In genomic region chr11:4768399-4768798, GRCm38 (mm10) we compare ENCODE assay signal across 23 mouse cellular contexts. TPM values are rescaled to one million over a fixed set of nuclear protein-coding genes. Genes with fewer than 3 reads are reported as not detected.
"Had no signal": no experiment of that assay in that cellular context is flagged by ENCODE, and none has a peak within 500 bp of the region (broad histone marks: within the 10 kb centered on the region; RNA-seq: fewer than 3 reads in every experiment).

No protein-coding gene starts in this region.

- H3K4me2 ChIP-seq: kidney, embryonic 15.5 days; limb, embryonic 12.5 days; limb, embryonic 15.5 days; liver, embryonic 11.5 days; lung, embryonic 14.5 days; midbrain, embryonic 13.5 days had no signal

- H3K4me3 ChIP-seq: kidney, embryonic 15.5 days; limb, embryonic 12.5 days; limb, embryonic 15.5 days; megakaryocyte, embryonic 14.5 days; midbrain, embryonic 10.5 days; midbrain, embryonic 13.5 days had no signal

- H3K27ac ChIP-seq: kidney, embryonic 15.5 days; limb, embryonic 12.5 days; limb, embryonic 15.5 days; liver, embryonic 14.5 days; midbrain, embryonic 10.5 days; midbrain, embryonic 13.5 days had no signal

- DNase-seq: kidney, adult 8-10 months; kidney, postnatal 10 days; kidney, postnatal 36 days; layer of hippocampus, adult 9-11 months; left cerebral cortex, postnatal 4 days; liver, postnatal 0 days; lung, embryonic 14.5 days; lung, postnatal 36 days; thymus, adult 18-20 months; thymus, postnatal 36 days had no signal

- ATAC-seq: liver, postnatal 0 days; lung, postnatal 0 days; midbrain, embryonic 13.5 days; midbrain, embryonic 16.5 days had no signal

- H3K9me3 ChIP-seq: kidney, embryonic 15.5 days; limb, embryonic 12.5 days; limb, embryonic 15.5 days; megakaryocyte, embryonic 14.5 days; midbrain, embryonic 10.5 days; midbrain, embryonic 13.5 days had no signal

- H3K27me3 ChIP-seq: midbrain, embryonic 13.5 days had no signal

- H3K4me1 ChIP-seq: kidney, embryonic 15.5 days; limb, embryonic 12.5 days; limb, embryonic 15.5 days had no signal

- H3K9ac ChIP-seq: kidney, embryonic 15.5 days; limb, embryonic 12.5 days; limb, embryonic 15.5 days; liver, embryonic 14.5 days; liver, postnatal 0 days; lung, embryonic 14.5 days; midbrain, embryonic 13.5 days had no signal

RNA-seq across cellular contexts. Expression of gene Cabp7, which starts 21.8 kb away (rescaled TPM):
- total RNA-seq: monocyte, adult 5-6 weeks had no signal
- polyA plus RNA-seq: small intestine, adult 2 months; spleen, adult 2 months had no signal
